Mouse (Mus musculus): ENCODE measurements around the gene Hrg. TPM values are rescaled to one million over a fixed set of nuclear protein-coding genes. Genes with fewer than 3 reads are reported as not detected.
A peak's percentile ranks its signal among the peaks of the same experiment; 100 is the strongest.
"Not testable (repeated sequence)": the region's sequence is repeated elsewhere in the genome, so short reads cannot be mapped to it uniquely, and the experiment has no call there.

Gene Hrg
- total RNA-seq (2021), result under 1 TPM in 1 of 2 experiments, not detected in 1; 0.21 TPM
- long read RNA-seq, experiment 1, result 0 reads
- long read RNA-seq, experiment 2, result 0 reads

- DNase-seq (ENCODE audit: low spot score), result no peak
Observed at GRCm38 (mm10) chr16:22950840-22951395, at the start of gene Hrg. Hrg (plus strand) TSS chr16:22951072.

GRCm38 (mm10) chr16:22901326-22901725 lies 49.5 kb upstream of the Hrg start:
- no peak for DNase-seq (ENCODE audit: low spot score)

GRCm38 (mm10) chr16:22909290-22909689 lies 41.6 kb upstream of the Hrg start:
- DNase-seq (ENCODE audit: low spot score), result no peak

- DNase-seq (ENCODE audit: low spot score), result no peak
Observed at GRCm38 (mm10) chr16:22911986-22912385, 38.9 kb upstream of the Hrg start.

- DNase-seq (ENCODE audit: low spot score), result no peak
Observed at GRCm38 (mm10) chr16:22912886-22913285, 38.0 kb upstream of the Hrg start.

GRCm38 (mm10) chr16:22914276-22914675 lies 36.6 kb upstream of the Hrg start:
- no peak for DNase-seq (ENCODE audit: low spot score)

GRCm38 (mm10) chr16:22918034-22918433 lies 32.8 kb upstream of the Hrg start, which contains the start of gene Fetub:
Fetub (plus strand) TSS chr16:22918334.
- no peak for DNase-seq (ENCODE audit: low spot score)

- DNase-seq (ENCODE audit: low spot score), result no peak
Observed at GRCm38 (mm10) chr16:22918664-22919312, 32.1 kb upstream of the Hrg start.

- DNase-seq (ENCODE audit: low spot score), result peak; percentile 10
Observed at GRCm38 (mm10) chr16:22919971-22920854, 30.7 kb upstream of the Hrg start.

GRCm38 (mm10) chr16:22921761-22922160 lies 29.1 kb upstream of the Hrg start:
- no peak for DNase-seq (ENCODE audit: low spot score)

- DNase-seq (ENCODE audit: low spot score), result no peak
Observed at GRCm38 (mm10) chr16:22922433-22922832, 28.4 kb upstream of the Hrg start.

GRCm38 (mm10) chr16:22929575-22929974 lies 21.3 kb upstream of the Hrg start:
- no peak for DNase-seq (ENCODE audit: low spot score)

- DNase-seq (ENCODE audit: low spot score), result no peak
Observed at GRCm38 (mm10) chr16:22931431-22932200, 19.3 kb upstream of the Hrg start.

GRCm38 (mm10) chr16:22937631-22938030 lies 13.2 kb upstream of the Hrg start:
- no peak for DNase-seq (ENCODE audit: low spot score)

GRCm38 (mm10) chr16:22938541-22938940 lies 12.3 kb upstream of the Hrg start:
- DNase-seq (ENCODE audit: low spot score), result no peak

GRCm38 (mm10) chr16:22939120-22939695 lies 11.7 kb upstream of the Hrg start:
- no peak for DNase-seq (ENCODE audit: low spot score)

GRCm38 (mm10) chr16:22941825-22942476 lies 8.9 kb upstream of the Hrg start:
- DNase-seq (ENCODE audit: low spot score), result not testable (repeated sequence)

GRCm38 (mm10) chr16:22947371-22947770 lies 3.5 kb upstream of the Hrg start:
- DNase-seq (ENCODE audit: low spot score), result no peak

GRCm38 (mm10) chr16:22953069-22953468 lies 2.2 kb downstream of the Hrg start:
- DNase-seq (ENCODE audit: low spot score), result no peak

GRCm38 (mm10) chr16:22955397-22956084 lies 4.7 kb downstream of the Hrg start:
- DNase-seq (ENCODE audit: low spot score), result no peak
